Mouse (Mus musculus) MEL (cell line): ENCODE measurements around the gene Klhl26. TPM values are rescaled to one million over a fixed set of nuclear protein-coding genes. Genes with fewer than 3 reads are reported as not detected.
A peak's percentile ranks its signal among the peaks of the same experiment; 100 is the strongest.

Source experiments
- DNase-seq: peaks from one replicate; pipeline ENCODE4 v3.0.0; 2011; ENCODE audit warnings: low read depth, low spot score
- H3K27ac ChIP-seq: 2 replicates; pipeline ENCODE4 v1.5.1; 2012; ENCODE audit warnings: low read depth, mild to moderate bottlenecking, control low read depth, low read length, moderate library complexity; ENCODE audit not compliant: control insufficient read depth
- H3K27me3 ChIP-seq, 2 experiments: fragments of 150-350 bp in 1 of 2; sonication (generic) in 1 of 2; 2 replicates each; pipeline ENCODE4 v1.6.1; 2012; ENCODE audit warnings: low read length in 2 of 2, mild to moderate bottlenecking in 2 of 2, improper control_type of control experiment in 1 of 2, moderate library complexity in 1 of 2; ENCODE audit not compliant: insufficient read depth in 2 of 2, control insufficient read depth in 1 of 2
- H3K36me3 ChIP-seq, 2 experiments: 2 replicates each; pipeline ENCODE4 v1.6.1; 2012 to 2014; ENCODE audit warnings: low read length in 2 of 2, improper control_type of control experiment in 1 of 2, inconsistent platforms in 1 of 2, mild to moderate bottlenecking in 1 of 2; ENCODE audit not compliant: insufficient read depth in 2 of 2, control insufficient read depth in 1 of 2
- H3K4me1 ChIP-seq, 2 experiments: fragments of 150-350 bp in 1 of 2; sonication (generic) in 1 of 2; 2 replicates each; pipeline ENCODE4 v1.6.1; 2012; ENCODE audit warnings: low read length in 2 of 2, improper control_type of control experiment in 1 of 2, mild to moderate bottlenecking in 1 of 2; ENCODE audit not compliant: insufficient read depth in 2 of 2, control insufficient read depth in 1 of 2
- H3K4me3 ChIP-seq, 2 experiments: fragments of 150-350 bp in 1 of 2; sonication (generic) in 1 of 2; 2 replicates each; pipeline ENCODE4 v1.5.1; 2012; ENCODE audit warnings: low read depth in 2 of 2, low read length in 2 of 2, mild to moderate bottlenecking in 2 of 2, moderate library complexity in 2 of 2, control low read depth in 1 of 2, improper control_type of control experiment in 1 of 2; ENCODE audit not compliant: control insufficient read depth in 1 of 2, insufficient read depth in 1 of 2
- H3K79me2 ChIP-seq: 2 replicates; pipeline ENCODE4 v1.6.1; 2012; ENCODE audit warnings: mild to moderate bottlenecking, low read length, moderate library complexity; ENCODE audit not compliant: control insufficient read depth, poor library complexity, insufficient read depth
- H3K9ac ChIP-seq: 2 replicates; pipeline ENCODE4 v1.6.1; 2012; ENCODE audit warnings: low read depth, mild to moderate bottlenecking, control low read depth, low read length, moderate library complexity; ENCODE audit not compliant: control insufficient read depth, poor library complexity, severe bottlenecking
- H3K9me3 ChIP-seq: fragments of 150-350 bp; sonication (generic); replicated peaks from 2 replicates; pipeline ENCODE4 v1.6.1; 2012; ENCODE audit warnings: mild to moderate bottlenecking, low read length, improper control_type of control experiment, moderate library complexity; ENCODE audit not compliant: insufficient read depth
- BHLHE40 ChIP-seq: IDR thresholded peaks from 2 replicates; pipeline ENCODE4 v1.6.1; 2012; ENCODE audit warnings: low read depth, mild to moderate bottlenecking, inconsistent platforms, low read length, improper control_type of control experiment, borderline replicate concordance
- CHD1 ChIP-seq: IDR thresholded peaks from 2 replicates; pipeline ENCODE4 v1.6.1; 2012; ENCODE audit warnings: low read depth, mild to moderate bottlenecking, inconsistent platforms, low read length, improper control_type of control experiment
- CHD2 ChIP-seq: IDR thresholded peaks from 2 replicates; pipeline ENCODE4 v1.6.1; 2011; ENCODE audit warnings: low read length, improper control_type of control experiment
- CTCF ChIP-seq, 3 experiments: IDR thresholded peaks in 2 of 3; conservative IDR thresholded peaks in 1 of 3; 2 replicates each; pipeline ENCODE4 v1.5.1; 2011 to 2012; ENCODE audit warnings: low read length in 3 of 3, low read depth in 2 of 3, mild to moderate bottlenecking in 2 of 3, improper control_type of control experiment in 1 of 3, inconsistent platforms in 1 of 3, mixed read lengths in 1 of 3, moderate library complexity in 1 of 3; ENCODE audit not compliant: control insufficient read depth in 1 of 3, insufficient read depth in 1 of 3, poor library complexity in 1 of 3, severe bottlenecking in 1 of 3
- E2F4 ChIP-seq: IDR thresholded peaks from 2 replicates; pipeline ENCODE4 v1.6.1; 2011; ENCODE audit warnings: low read depth, low read length, improper control_type of control experiment, borderline replicate concordance
- ELF1 ChIP-seq: IDR thresholded peaks from 2 replicates; pipeline ENCODE4 v1.6.1; 2014; ENCODE audit warnings: low read depth, mild to moderate bottlenecking, inconsistent platforms, low read length, improper control_type of control experiment, moderate library complexity
- EP300 ChIP-seq, 2 experiments: IDR thresholded peaks; 2 replicates each; pipeline ENCODE4 v1.6.1; 2011; ENCODE audit warnings: improper control_type of control experiment in 2 of 2, low read length in 2 of 2, low read depth in 1 of 2, mild to moderate bottlenecking in 1 of 2
- ETS1 ChIP-seq: IDR thresholded peaks from 2 replicates; pipeline ENCODE4 v1.6.1; 2012; ENCODE audit warnings: low read depth, mild to moderate bottlenecking, inconsistent platforms, low read length, improper control_type of control experiment, moderate library complexity
- GABPA ChIP-seq: IDR thresholded peaks from 2 replicates; pipeline ENCODE4 v1.6.1; 2012; ENCODE audit warnings: low read depth, mild to moderate bottlenecking, inconsistent platforms, low read length, improper control_type of control experiment, moderate library complexity
- GATA1 ChIP-seq: IDR thresholded peaks from 2 replicates; pipeline ENCODE4 v1.6.1; 2011; ENCODE audit warnings: low read depth, low read length, improper control_type of control experiment
- HCFC1 ChIP-seq: IDR thresholded peaks from 2 replicates; pipeline ENCODE4 v1.6.1; 2012; ENCODE audit warnings: low read depth, mild to moderate bottlenecking, inconsistent platforms, low read length, improper control_type of control experiment, moderate library complexity
- JUND ChIP-seq: IDR thresholded peaks from 2 replicates; pipeline ENCODE4 v1.6.1; 2011; ENCODE audit warnings: low read depth, mild to moderate bottlenecking, improper control_type of control experiment, low read length
- KAT2A ChIP-seq: conservative IDR thresholded peaks from 2 replicates; pipeline ENCODE4 v1.6.1; 2012; ENCODE audit warnings: low read depth, low read length, improper control_type of control experiment, inconsistent platforms
- MAFK ChIP-seq: IDR thresholded peaks from 2 replicates; pipeline ENCODE4 v1.6.1; 2011; ENCODE audit warnings: low read depth, mild to moderate bottlenecking, low read length, improper control_type of control experiment, borderline replicate concordance
- MAZ ChIP-seq: IDR thresholded peaks from 2 replicates; pipeline ENCODE4 v1.6.1; 2012; ENCODE audit warnings: low read depth, mild to moderate bottlenecking, inconsistent platforms, low read length, improper control_type of control experiment
- MXI1 ChIP-seq: IDR thresholded peaks from 2 replicates; pipeline ENCODE4 v1.6.1; 2011; ENCODE audit warnings: mild to moderate bottlenecking, low read depth, low read length, improper control_type of control experiment
- MYB ChIP-seq: IDR thresholded peaks from 2 replicates; pipeline ENCODE4 v1.6.1; 2011; ENCODE audit warnings: mild to moderate bottlenecking, low read depth, low read length, improper control_type of control experiment
- MYC ChIP-seq: IDR thresholded peaks from 2 replicates; pipeline ENCODE4 v1.6.1; 2011; ENCODE audit warnings: low read depth, mild to moderate bottlenecking, low read length, improper control_type of control experiment, moderate library complexity
- NELFE ChIP-seq: IDR thresholded peaks from 2 replicates; pipeline ENCODE4 v1.6.1; 2011; ENCODE audit warnings: low read depth, low read length, improper control_type of control experiment
- NRF1 ChIP-seq: IDR thresholded peaks from 2 replicates; pipeline ENCODE4 v1.6.1; 2014; ENCODE audit warnings: low read depth, mild to moderate bottlenecking, inconsistent platforms, low read length, improper control_type of control experiment, moderate library complexity; ENCODE audit not compliant: poor library complexity, insufficient read depth, severe bottlenecking
- POLR2A ChIP-seq, 2 experiments: IDR thresholded peaks; 2 replicates each; pipeline ENCODE4 v1.6.1; 2011 to 2012; ENCODE audit warnings: low read length in 2 of 2, mild to moderate bottlenecking in 2 of 2, control low read depth in 1 of 2, improper control_type of control experiment in 1 of 2, low read depth in 1 of 2, moderate library complexity in 1 of 2; ENCODE audit not compliant: control insufficient read depth in 1 of 2, insufficient read depth in 1 of 2, poor library complexity in 1 of 2
- POLR2AphosphoS5 ChIP-seq: IDR thresholded peaks from 2 replicates; pipeline ENCODE4 v1.6.1; 2012; ENCODE audit warnings: low read depth, borderline replicate concordance, mild to moderate bottlenecking, inconsistent platforms, low read length, moderate library complexity, mixed read lengths
- RCOR1 ChIP-seq: IDR thresholded peaks from 2 replicates; pipeline ENCODE4 v1.6.1; 2012; ENCODE audit warnings: low read depth, mild to moderate bottlenecking, inconsistent platforms, low read length, improper control_type of control experiment
- SIN3A ChIP-seq: IDR thresholded peaks from 2 replicates; pipeline ENCODE4 v1.6.1; 2012; ENCODE audit warnings: low read length, improper control_type of control experiment, inconsistent platforms
- SMC3 ChIP-seq: IDR thresholded peaks from 2 replicates; pipeline ENCODE4 v1.6.1; 2011; ENCODE audit warnings: low read depth, low read length, improper control_type of control experiment
- TAL1 ChIP-seq: IDR thresholded peaks from 2 replicates; pipeline ENCODE4 v1.6.1; 2012; ENCODE audit warnings: mild to moderate bottlenecking, inconsistent platforms, low read length, moderate library complexity, mixed read lengths
- TBP ChIP-seq: IDR thresholded peaks from 2 replicates; pipeline ENCODE4 v1.8.0; 2011; ENCODE audit warnings: low read depth, low read length, improper control_type of control experiment
- TCF12 ChIP-seq: IDR thresholded peaks from 2 replicates; pipeline ENCODE4 v1.6.1; 2014; ENCODE audit warnings: low read depth, mild to moderate bottlenecking, inconsistent platforms, low read length, improper control_type of control experiment, moderate library complexity
- UBTF ChIP-seq: IDR thresholded peaks from 2 replicates; pipeline ENCODE4 v1.6.1; 2012; ENCODE audit warnings: low read depth, mild to moderate bottlenecking, inconsistent platforms, low read length, improper control_type of control experiment, moderate library complexity, borderline replicate concordance; ENCODE audit not compliant: insufficient read depth
- USF1 ChIP-seq: IDR thresholded peaks from 2 replicates; pipeline ENCODE4 v1.6.1; 2014; ENCODE audit warnings: low read depth, mild to moderate bottlenecking, inconsistent platforms, low read length, improper control_type of control experiment, moderate library complexity
- USF2 ChIP-seq, 2 experiments: IDR thresholded peaks; 2 replicates each; pipeline ENCODE4 v1.6.1; 2011 to 2012; ENCODE audit warnings: improper control_type of control experiment in 2 of 2, low read length in 2 of 2, borderline replicate concordance in 1 of 2, inconsistent platforms in 1 of 2, low read depth in 1 of 2, mild to moderate bottlenecking in 1 of 2; ENCODE audit not compliant: insufficient read depth in 1 of 2
- ZC3H11A ChIP-seq: IDR thresholded peaks from 2 replicates; pipeline ENCODE4 v1.6.1; 2012; ENCODE audit warnings: low read depth, mild to moderate bottlenecking, inconsistent platforms, low read length, improper control_type of control experiment
- ZKSCAN1 ChIP-seq: IDR thresholded peaks from 2 replicates; pipeline ENCODE4 v1.6.1; 2012; ENCODE audit warnings: low read depth, mild to moderate bottlenecking, inconsistent platforms, low read length, improper control_type of control experiment, moderate library complexity
- ZMIZ1 ChIP-seq: IDR thresholded peaks from 2 replicates; pipeline ENCODE4 v1.6.1; 2012; ENCODE audit warnings: low read depth, mild to moderate bottlenecking, inconsistent platforms, low read length, improper control_type of control experiment, moderate library complexity
- ZNF384 ChIP-seq: IDR thresholded peaks from 2 replicates; pipeline ENCODE4 v1.6.1; 2012; ENCODE audit warnings: low read depth, mild to moderate bottlenecking, inconsistent platforms, low read length, improper control_type of control experiment
- polyA plus RNA-seq, 2 experiments: library from polyadenylated mRNA; stranded (reverse) in 1 of 2; unstranded in 1 of 2; fragments of >175 nt in 1 of 2; fragments of >200 nt in 1 of 2; gene quantifications; 2 replicates each; pipeline versions ENCODE4 v1.2.1 to v1.2.4; 2012; ENCODE audit warnings: low replicate concordance in 2 of 2, low read depth in 1 of 2; ENCODE audit not compliant: insufficient read length in 2 of 2, insufficient read depth in 1 of 2, missing spikeins in 1 of 2
- total RNA-seq: library from RNA; depleted of rRNA; stranded (reverse); fragments of 300-350 nt; gene quantifications from 2 replicates; pipeline ENCODE4 v1.2.3, GENCODE M21; 2012

Gene Klhl26
- total and polyA plus RNA-seq, 3 experiments: 8.0 to 11.4 TPM; not detected in 1

- Histone ChIP-seq H3K4me3 (no peak overlapping the region), H3K79me2 (no peaks in the 10 kb centered on the region), H3K9ac (no peak overlapping the region), H3K9me3 (no peaks in the 10 kb centered on the region), H3K27ac (peak overlapping the region; percentile 5; the same call in 1 of the 2 replicates), H3K27me3 (no peaks in the 10 kb centered on the region), H3K4me1 (peaks cover 2 to 5% of the 10 kb centered on the region in 2 experiments; a peak in 2 of 4 replicates)
- peak; percentile 45 for DNase-seq
- no peak for TF ChIP-seq CTCF (IDR thresholded peaks at IDR 0.05 in 2 of 3, conservative IDR thresholded peaks at IDR 0.05 in 1 of 3; ENCODE audit: control insufficient read depth in 1 of 3, insufficient read depth in 1 of 3, low read depth in 2 of 3, low read length in 3 of 3, poor library complexity in 1 of 3, severe bottlenecking in 1 of 3)
- TF ChIP-seq MYC: no peak
- TF ChIP-seq MAFK: 0 out of 2 replicates have a peak, but pooled peaks have one; percentile 58
- TF ChIP-seq USF1: no peak
- TF ChIP-seq MXI1: no peak
- TF ChIP-seq POLR2A (IDR thresholded peaks at IDR 0.05; ENCODE audit: control insufficient read depth in 1 of 2, insufficient read depth in 1 of 2, low read depth in 1 of 2, low read length in 2 of 2, poor library complexity in 1 of 2): no peak
- no peak for TF ChIP-seq BHLHE40
- TF ChIP-seq TAL1: no peak
- TF ChIP-seq GABPA: peak; percentile 23; the same call in 1 of the 2 replicates
- no peak for TF ChIP-seq GATA1
- no peak for TF ChIP-seq TBP
- TF ChIP-seq ZKSCAN1: no peak
- TF ChIP-seq UBTF: no peak
- no peak for TF ChIP-seq E2F4
- no peak for TF ChIP-seq SMC3
- no peak for TF ChIP-seq TCF12
- TF ChIP-seq CHD2: no peak
- no peak for TF ChIP-seq RCOR1
- TF ChIP-seq USF2 (IDR thresholded peaks at IDR 0.05; ENCODE audit: borderline replicate concordance in 1 of 2, insufficient read depth in 1 of 2, low read depth in 1 of 2, low read length in 2 of 2): no peak
- TF ChIP-seq ETS1: peak; percentile 67; the same call in 1 of the 2 replicates
- no peak for TF ChIP-seq ZMIZ1
- TF ChIP-seq KAT2A: no peak
- TF ChIP-seq EP300 (IDR thresholded peaks at IDR 0.05; ENCODE audit: low read depth in 1 of 2, low read length in 2 of 2): peak in 1 of 2 experiments; percentile 17; a peak in 1 of 4 replicates
- TF ChIP-seq POLR2AphosphoS5: no peak
- TF ChIP-seq HCFC1: no peak
- no peak for TF ChIP-seq MAZ
- TF ChIP-seq JUND: no peak
- no peak for TF ChIP-seq NRF1
- TF ChIP-seq ZNF384: no peak
- TF ChIP-seq SIN3A: no peak; the same call in 1 of the 2 replicates
- no peak for TF ChIP-seq NELFE
- TF ChIP-seq MYB: no peak
- no peak for TF ChIP-seq ZC3H11A
- TF ChIP-seq CHD1: no peak
- TF ChIP-seq ELF1: no peak
- TF ChIP-seq, all 39 proteins: peak for 4
- H3K36me3 ChIP-seq: peaks cover 0 to 2% of the 10 kb centered on the region in 2 experiments; a peak in 2 of 4 replicates
Observed at GRCm38 (mm10) chr8:70414310-70414946, 62.3 kb downstream of the Klhl26 start.
